Mouse (Mus musculus) cortical plate, adult 2 months (tissue): ENCODE results near the gene Ctsll3. TPM values are rescaled to one million over a fixed set of nuclear protein-coding genes. Genes with fewer than 3 reads are reported as not detected.
A peak's percentile ranks its signal among the peaks of the same experiment; 100 is the strongest.

Source experiments
- H3K27ac ChIP-seq: fragments of 200-500 bp; 2 replicates; pipeline ENCODE4 v1.5.1; 2012; ENCODE audit warnings: low read length, control low read depth, inconsistent platforms; ENCODE audit not compliant: insufficient read depth
- H3K4me1 ChIP-seq: fragments of 200-500 bp; 2 replicates; pipeline ENCODE4 v1.6.1; 2011; ENCODE audit warnings: low read length; ENCODE audit not compliant: control insufficient read depth, insufficient read depth
- H3K4me3 ChIP-seq: fragments of 200-500 bp; 2 replicates; pipeline ENCODE4 v1.5.1; 2011; ENCODE audit warnings: mild to moderate bottlenecking, low read length, control low read depth; ENCODE audit not compliant: insufficient read depth
- CTCF ChIP-seq: fragments of 200-500 bp; IDR thresholded peaks from 2 replicates; pipeline ENCODE4 v1.5.1; 2011; ENCODE audit warnings: mild to moderate bottlenecking, control low read depth, low read length; ENCODE audit not compliant: insufficient read depth; ENCODE audit errors: extremely low read depth
- POLR2A ChIP-seq: fragments of 200-500 bp; IDR thresholded peaks from 2 replicates; pipeline ENCODE4 v1.6.1; 2011; ENCODE audit warnings: mild to moderate bottlenecking, low read length, control low read depth; ENCODE audit not compliant: insufficient read depth; ENCODE audit errors: extremely low read depth
- polyA plus RNA-seq: library from polyadenylated mRNA; depleted of rRNA; stranded (reverse); fragments of >200 nt; gene quantifications from 2 replicates; pipeline ENCODE4 v1.2.3, GENCODE M21; 2012

Ctsll3 gene
- polyA plus RNA-seq, 1 experiment: not detected

DNA sequence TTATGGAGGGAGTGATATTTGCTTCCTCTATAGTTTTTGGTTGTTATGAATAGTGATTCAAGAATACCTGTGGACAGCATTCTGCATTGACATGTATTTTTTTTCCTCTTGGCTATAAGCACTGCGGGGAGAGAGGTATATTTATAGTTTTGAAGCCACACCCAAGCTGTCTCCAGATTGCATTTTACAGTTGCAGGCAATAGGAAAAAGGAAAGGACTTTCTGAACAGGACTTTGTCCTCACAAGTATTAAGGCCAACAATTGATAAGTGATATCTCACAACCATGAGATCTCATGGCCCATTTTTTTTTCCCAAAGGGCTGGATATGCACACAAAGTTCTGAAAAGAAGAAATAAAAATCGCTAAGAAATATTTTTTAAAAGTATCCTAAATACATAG is 7.0 kb upstream of the Ctsll3 start:
- TF ChIP-seq CTCF: no peak
- TF ChIP-seq POLR2A: no peak
- Histone ChIP-seq H3K27ac (no peak overlapping the region), H3K4me3 (no peak overlapping the region), H3K4me1 (no peaks in the 10 kb centered on the region)

DNA sequence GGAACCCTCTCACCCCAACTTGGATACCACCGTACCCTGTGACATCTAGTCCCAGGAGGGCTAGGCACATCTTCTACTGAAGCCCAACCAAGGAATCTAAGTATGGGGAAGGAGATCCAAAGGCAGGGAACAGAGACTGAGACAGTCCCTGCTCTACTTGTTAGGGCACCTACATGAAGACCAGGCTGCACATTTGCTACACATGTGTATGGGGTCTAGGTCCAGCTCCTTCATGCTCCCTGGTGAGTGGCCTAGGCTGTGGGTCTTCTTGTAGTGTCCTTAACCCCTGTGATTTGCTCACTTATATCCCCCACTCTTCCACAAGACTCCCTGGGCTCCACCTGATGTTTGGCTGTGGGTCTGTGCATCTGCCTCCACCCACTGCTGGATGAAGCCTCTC is 13.2 kb downstream of the Ctsll3 start:
- no peak for TF ChIP-seq POLR2A
- no peak for TF ChIP-seq CTCF
- H3K4me1 ChIP-seq: no peaks in the 10 kb centered on the region

DNA sequence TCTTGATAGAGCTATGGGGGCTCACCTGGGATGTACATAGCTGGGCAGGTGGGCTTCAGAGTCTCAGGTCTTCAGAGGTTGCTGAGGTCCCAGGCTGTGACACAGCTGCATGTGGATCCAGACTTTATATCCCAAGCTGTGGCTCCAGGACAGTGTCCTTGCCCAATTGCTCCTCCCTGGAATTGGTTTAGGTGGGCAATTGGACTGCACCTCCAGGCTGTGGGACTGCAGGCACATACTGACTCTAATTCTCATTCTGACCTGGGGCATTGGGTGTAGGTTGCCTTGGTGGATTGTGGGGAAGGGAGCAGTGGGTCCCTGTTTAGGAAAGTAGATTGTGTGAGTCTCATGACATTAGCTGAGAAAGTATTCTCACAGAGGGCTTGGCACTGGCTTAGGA is 16.4 kb downstream of the Ctsll3 start, which contains the start of gene BC051665:
Gene BC051665, minus strand, starts transcription at position 101 of the 400 bp plus-strand sequence.
- no peak within 1 kb of the TSS for H3K27ac ChIP-seq
- TF ChIP-seq CTCF: no peak
- no peak for TF ChIP-seq POLR2A
- no peak within 1 kb of the TSS for H3K4me3 ChIP-seq
- H3K4me1 ChIP-seq: no peaks in the 10 kb centered on the region

More for the DNA sequence above, 13.2 kb downstream of the Ctsll3 start:
- Histone ChIP-seq H3K27ac (no peak overlapping the region), H3K4me3 (no peak overlapping the region)

DNA sequence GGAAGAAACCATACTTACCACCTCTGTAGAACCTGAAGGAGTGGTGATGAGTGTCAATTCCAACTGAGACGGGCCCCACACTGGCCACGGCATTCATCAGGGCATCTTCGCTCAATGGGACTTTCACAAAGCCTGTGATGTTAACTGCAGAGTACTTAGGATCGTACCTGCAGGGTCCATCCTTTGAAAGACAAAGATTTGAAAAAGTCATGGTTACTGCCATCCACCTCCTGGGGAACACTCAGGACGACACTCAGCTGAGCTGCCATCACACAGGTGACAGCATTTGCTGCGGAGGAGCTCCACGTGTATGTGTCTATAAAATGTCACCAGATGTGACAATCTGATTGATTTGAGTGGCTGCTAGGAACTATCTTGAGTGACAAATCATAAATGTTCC is 19.3 kb downstream of the Ctsll3 start:
- TF ChIP-seq CTCF (no peak), POLR2A (no peak)
- Histone ChIP-seq H3K4me1 (no peaks in the 10 kb centered on the region), H3K4me3 (no peak overlapping the region), H3K27ac (no peak overlapping the region)

DNA sequence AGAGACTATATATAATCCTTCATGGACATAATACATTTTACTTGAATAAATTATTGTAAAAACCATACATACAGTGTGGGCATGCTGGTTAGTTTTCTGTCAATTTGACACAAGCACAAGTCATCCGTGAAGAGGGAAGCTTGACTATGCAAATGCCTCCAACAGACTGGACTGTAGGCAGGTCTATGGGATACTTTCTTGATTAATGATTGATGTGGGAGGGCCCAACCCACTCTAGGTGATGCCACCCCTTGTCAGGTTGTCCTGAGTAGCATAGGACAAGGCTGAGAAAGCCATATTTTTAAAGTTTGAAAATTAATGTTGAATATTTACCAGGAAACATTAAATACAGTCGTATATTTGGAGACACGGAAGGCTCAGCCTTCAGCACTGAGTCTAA is 22.1 kb downstream of the Ctsll3 start:
- no peak overlapping the region for H3K4me3 ChIP-seq
- TF ChIP-seq POLR2A (no peak), CTCF (no peak)
- no peak overlapping the region for H3K27ac ChIP-seq
- no peaks in the 10 kb centered on the region for H3K4me1 ChIP-seq

DNA sequence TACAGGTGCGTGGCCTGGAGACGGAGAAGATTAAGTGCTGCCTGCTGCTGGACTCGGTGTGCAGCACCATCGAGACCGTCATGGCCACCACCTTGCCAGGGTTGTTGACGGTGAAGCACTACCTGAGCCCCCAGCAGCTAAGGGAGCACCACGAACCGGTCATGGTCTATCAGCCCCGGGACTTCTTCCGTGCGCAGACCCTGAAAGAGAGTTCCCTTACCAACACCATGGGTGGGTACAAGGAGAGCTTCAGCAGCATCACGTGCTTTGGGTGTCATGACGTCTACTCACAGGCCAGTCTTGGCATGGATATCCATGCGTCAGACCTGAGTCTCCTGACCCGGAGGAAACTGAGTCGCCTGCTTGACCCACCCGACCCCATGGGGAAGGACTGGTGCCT is 41.5 kb downstream of the Ctsll3 start:
- peaks cover 2% of the 10 kb centered on the region; the same call in 1 of the 2 replicates for H3K4me1 ChIP-seq
- TF ChIP-seq CTCF (no peak), POLR2A (no peak)
- H3K27ac ChIP-seq: no peak overlapping the region
- H3K4me3 ChIP-seq: no peak overlapping the region

DNA sequence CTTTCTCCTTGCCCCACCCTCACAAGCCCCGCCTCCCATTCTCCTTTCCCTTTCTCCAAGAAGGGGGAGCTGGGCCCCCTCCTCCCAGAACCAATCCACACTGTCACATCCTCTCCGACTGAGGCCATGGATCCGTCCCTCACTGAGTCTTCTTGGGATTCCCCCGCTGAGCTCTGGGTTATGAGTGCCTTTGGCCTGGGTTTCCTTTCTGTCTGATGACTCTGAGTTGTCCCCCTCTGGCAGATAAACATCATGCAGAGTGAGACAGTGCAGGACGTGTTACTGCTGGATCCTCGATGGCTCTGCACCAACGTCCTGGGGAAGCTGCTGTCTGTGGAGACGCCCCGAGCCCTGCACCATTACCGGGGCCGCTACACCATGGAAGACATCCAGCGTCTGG is 42.3 kb downstream of the Ctsll3 start:
- TF ChIP-seq CTCF: no peak
- no peak for TF ChIP-seq POLR2A
- Histone ChIP-seq H3K4me1 (peaks cover 2% of the 10 kb centered on the region; the same call in 1 of the 2 replicates), H3K27ac (no peak overlapping the region), H3K4me3 (no peak overlapping the region)

DNA sequence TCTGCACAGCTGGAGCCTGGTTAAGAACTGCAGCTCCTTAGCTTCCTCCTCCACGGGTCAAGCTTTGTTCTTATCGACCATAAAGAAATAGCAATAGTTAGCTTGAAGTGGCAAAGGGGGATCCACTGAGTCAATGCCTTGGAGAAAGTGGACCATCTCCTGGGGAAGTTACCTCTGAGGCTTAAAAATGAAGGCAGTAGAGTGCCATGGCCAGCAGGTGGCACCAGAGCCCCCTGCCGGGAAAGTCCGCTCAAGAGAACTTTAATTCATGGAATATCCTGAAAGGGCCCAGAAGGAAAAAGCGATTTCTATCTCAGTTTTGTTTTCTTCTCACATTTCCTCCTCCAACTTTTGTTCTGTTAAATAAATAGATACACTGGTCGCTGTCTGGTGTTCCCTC is 43.5 kb downstream of the Ctsll3 start:
- H3K27ac ChIP-seq: no peak overlapping the region
- peak; percentile 61 for TF ChIP-seq CTCF
- no peak for TF ChIP-seq POLR2A
- no peak overlapping the region for H3K4me3 ChIP-seq
- H3K4me1 ChIP-seq: peaks cover 2% of the 10 kb centered on the region; the same call in 1 of the 2 replicates

DNA sequence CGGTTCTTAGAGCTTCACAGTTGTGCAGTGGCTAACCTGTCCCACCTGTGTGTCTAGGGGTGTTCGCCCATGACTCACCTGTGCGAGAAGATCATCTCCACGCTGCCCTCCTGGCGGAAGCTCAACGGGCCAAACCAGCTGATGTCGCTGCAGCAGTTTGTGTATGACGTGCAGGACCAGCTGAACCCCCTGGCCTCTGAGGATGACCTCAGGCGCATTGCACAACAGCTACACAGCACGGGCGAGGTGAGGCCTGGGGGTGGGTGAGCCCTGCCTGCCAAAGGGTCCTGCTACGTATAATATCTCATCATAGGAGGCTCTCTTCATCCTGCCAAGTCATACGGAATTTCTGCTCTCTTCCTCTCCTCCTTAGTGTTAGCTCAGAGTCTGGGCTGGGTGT is 45.4 kb downstream of the Ctsll3 start:
- no peak for TF ChIP-seq POLR2A
- Histone ChIP-seq H3K4me3 (no peak overlapping the region), H3K27ac (no peak overlapping the region), H3K4me1 (peaks cover 2% of the 10 kb centered on the region; the same call in 1 of the 2 replicates)

DNA sequence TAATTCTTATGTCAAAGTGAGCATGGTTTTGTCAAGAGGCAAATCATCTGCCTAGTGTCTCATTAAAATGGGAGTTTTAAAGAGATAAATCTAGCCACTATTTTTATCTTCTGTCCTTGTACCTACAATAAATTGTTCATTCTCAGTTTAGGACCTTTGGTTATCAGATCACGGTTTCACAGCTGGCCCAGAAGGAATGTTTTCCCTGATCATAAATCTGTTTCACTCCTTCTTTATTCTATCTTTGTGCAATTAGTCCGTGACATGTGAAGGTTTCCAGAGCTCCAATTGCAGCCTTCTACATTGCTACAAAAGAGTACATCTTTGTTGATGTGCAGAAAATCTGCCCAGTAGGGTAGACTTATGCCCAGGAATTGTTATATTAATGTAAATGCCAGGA is 47.4 kb downstream of the Ctsll3 start:
- TF ChIP-seq CTCF: no peak
- TF ChIP-seq POLR2A: no peak
- no peak overlapping the region for H3K27ac ChIP-seq
- peaks cover 5% of the 10 kb centered on the region for H3K4me1 ChIP-seq
- H3K4me3 ChIP-seq: no peak overlapping the region
